Mouse (Mus musculus): ENCODE measurements around the gene Smc5. TPM values are rescaled to one million over a fixed set of nuclear protein-coding genes. Genes with fewer than 3 reads are reported as not detected.

Smc5 gene
- total RNA-seq (2015; ENCODE audit: low replicate concordance) (16.5 and 32.3 TPM in 2 replicates), total RNA-seq (2017; ENCODE audit: low replicate concordance) (27.9 and 52.0 TPM in 2 replicates)

- ATAC-seq (replicated peaks; ENCODE audit: low FRiP score, poor library complexity, severe bottlenecking), result peak; percentile 96
Measured at GRCm38 (mm10) chr19:23273355-23274053, at the start of gene Smc5. Gene Smc5, minus strand, starts transcription at chr19:23273897.

- no peak for ATAC-seq (replicated peaks; ENCODE audit: low FRiP score, poor library complexity, severe bottlenecking)
Measured at GRCm38 (mm10) chr19:23323107-23323506, 49.4 kb upstream of the Smc5 start.

DNA sequence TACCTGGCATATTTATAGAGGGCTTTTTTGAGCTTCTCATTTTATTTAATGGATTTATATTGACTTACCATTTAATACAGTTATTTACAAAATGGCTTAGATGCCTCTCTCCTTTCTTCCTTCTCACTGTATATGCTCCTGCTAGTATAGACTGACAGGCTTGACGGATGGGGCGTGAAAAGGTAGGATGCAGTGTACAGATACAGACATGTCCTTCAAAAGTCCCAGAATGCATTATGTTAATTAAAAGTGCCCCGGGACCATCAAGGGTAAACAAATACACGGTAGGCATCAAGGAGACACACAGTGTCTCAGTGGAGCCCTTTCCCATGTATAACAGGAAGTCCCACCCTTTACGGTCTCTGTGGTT, 44.3 kb upstream of the Smc5 start:
- ATAC-seq (replicated peaks; ENCODE audit: low FRiP score, poor library complexity, severe bottlenecking), result no peak

- ATAC-seq (replicated peaks; ENCODE audit: low FRiP score, poor library complexity, severe bottlenecking), result no peak
Measured at GRCm38 (mm10) chr19:23317295-23317988, 43.7 kb upstream of the Smc5 start.

- ATAC-seq (replicated peaks; ENCODE audit: low FRiP score, poor library complexity, severe bottlenecking), result no peak
Measured at GRCm38 (mm10) chr19:23316851-23317250, 43.2 kb upstream of the Smc5 start.

DNA sequence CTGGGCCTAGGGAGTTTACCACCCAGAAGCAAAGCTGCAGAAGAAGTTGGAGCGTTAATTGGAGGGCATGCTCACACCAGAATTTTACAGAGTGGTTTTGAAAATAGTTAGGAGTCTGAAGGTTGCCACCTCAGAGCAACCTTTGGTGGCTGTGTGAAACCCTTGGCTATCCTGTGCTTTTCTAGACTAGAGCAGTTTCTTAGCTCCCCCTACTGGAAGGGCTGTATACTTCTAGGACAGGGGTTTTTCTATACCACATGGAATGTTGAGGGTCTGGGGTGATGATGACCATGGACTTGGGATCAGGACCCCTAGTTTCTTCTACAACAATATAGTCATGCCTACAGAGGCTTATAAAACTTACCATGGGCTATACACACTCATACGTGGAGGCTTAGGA, 36.3 kb upstream of the Smc5 start:
- no peak for ATAC-seq (replicated peaks; ENCODE audit: low FRiP score, poor library complexity, severe bottlenecking)

- no peak for ATAC-seq (replicated peaks; ENCODE audit: low FRiP score, poor library complexity, severe bottlenecking)
Measured at GRCm38 (mm10) chr19:23306671-23307070, 33.0 kb upstream of the Smc5 start.

GRCm38 (mm10) chr19:23299987-23300386, 26.3 kb upstream of the Smc5 start:
- no peak for ATAC-seq (replicated peaks; ENCODE audit: low FRiP score, poor library complexity, severe bottlenecking)

DNA sequence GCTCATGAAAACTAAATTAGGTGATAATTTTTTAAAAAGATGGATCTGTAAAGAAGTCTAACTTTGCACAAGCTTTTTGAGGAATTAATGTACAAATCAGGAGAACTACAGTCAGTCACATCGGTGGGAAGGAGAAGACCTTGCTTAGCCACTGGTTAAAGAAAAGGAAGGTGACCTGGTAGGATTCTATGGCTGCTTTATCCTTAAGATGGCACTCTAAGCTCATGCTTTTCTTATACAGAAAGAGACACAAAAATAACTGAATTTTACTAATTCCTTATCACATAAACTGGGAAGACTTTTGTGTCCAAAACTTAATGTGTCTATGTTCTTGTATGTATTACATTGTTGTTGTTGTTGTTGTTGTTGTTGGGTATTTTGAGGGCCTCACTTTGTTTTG, 25.2 kb upstream of the Smc5 start:
- no peak for ATAC-seq (replicated peaks; ENCODE audit: low FRiP score, poor library complexity, severe bottlenecking)

DNA sequence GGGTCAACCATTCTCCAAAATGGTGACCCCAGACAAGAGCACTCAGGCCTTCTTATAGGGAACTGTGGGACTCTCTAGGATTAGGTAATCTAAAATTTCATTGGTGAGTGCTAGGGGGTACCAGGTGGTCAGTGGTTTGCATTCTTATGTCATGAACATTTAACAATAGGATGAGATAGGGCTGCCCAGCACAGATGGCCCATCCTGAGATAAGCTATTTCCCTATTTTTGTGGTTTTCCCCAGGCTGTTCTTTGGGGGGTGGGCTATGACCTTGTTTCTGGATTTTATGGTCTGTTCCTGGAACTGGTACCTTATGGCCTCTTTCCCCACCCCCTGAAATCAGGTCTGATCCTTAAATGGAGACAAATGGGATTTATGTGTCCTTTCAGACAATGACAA, 23.5 kb upstream of the Smc5 start:
- no peak for ATAC-seq (replicated peaks; ENCODE audit: low FRiP score, poor library complexity, severe bottlenecking)

- ATAC-seq (replicated peaks; ENCODE audit: low FRiP score, poor library complexity, severe bottlenecking), result no peak
Measured at GRCm38 (mm10) chr19:23289251-23289650, 15.6 kb upstream of the Smc5 start.

DNA sequence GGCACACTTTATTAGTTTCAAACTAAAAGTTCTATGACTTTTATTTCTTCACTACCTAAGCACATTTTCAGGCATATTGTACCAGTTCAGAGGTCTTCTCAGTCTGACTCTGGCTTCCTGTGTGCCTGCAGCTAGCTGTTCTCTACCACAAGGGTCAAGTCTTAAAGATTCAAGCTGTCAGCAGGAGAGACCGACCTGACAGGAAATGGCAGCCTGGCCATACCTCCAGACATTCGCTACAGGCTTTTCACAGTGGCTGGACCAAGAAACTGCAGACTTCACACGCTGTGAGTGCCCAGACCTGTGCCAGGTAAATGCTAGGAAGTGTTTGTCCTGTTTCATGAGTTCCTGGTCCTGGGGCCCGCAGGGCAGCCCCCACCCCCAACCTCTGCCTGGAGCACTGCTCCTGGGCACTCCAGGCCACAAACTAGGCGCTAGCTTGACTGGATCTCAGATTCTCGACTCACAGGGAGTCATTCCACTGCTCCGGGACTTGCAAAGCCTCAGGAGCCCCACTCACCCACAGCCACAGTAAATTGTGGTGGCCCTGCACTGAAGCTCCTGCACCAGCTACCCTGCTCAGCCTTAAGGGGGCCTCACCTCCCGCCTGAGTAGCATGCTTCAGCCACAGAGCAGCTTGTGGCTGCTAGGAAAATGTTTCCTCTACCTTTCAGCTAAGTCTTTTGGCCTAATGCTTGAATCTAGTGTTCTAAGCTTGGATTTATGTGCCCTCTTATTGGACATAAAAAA, 8.4 kb upstream of the Smc5 start:
- no peak for ATAC-seq (replicated peaks; ENCODE audit: low FRiP score, poor library complexity, severe bottlenecking)

DNA sequence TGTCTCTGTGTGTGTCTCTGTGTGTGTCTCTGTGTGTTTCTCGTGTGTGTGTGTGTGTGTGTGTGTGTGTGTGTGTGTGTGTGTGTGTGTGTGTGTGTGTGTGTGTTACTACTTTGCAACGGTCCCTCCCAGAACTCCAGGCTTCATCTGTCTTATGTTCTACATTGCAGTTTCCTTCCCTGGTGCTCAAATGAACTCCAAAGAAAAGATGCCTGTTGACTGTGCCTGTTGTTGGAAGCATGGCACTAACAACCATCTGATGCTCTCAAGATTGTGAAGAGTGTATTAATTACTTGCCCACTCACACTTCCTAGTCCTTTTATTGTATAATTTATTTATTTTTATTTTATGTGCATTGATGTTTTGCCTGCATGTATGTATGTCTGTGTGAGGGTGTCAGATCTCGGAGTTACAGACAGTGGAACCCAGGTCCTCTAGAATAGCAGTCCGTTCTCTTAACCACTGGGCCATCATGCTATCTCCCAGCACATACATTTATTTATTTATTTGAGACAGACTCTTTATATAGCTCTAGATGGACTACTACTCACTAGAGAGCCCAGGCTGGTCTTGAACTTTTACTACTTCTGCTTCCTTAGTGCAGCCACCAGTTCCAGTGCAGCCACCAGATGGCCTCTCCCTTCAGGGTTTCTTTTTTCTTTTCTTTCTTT, 492 bp upstream of the Smc5 start:
- 0 out of 2 replicates have a peak, but pooled peaks have one; percentile 35 for ATAC-seq (replicated peaks; ENCODE audit: low FRiP score, poor library complexity, severe bottlenecking)

DNA sequence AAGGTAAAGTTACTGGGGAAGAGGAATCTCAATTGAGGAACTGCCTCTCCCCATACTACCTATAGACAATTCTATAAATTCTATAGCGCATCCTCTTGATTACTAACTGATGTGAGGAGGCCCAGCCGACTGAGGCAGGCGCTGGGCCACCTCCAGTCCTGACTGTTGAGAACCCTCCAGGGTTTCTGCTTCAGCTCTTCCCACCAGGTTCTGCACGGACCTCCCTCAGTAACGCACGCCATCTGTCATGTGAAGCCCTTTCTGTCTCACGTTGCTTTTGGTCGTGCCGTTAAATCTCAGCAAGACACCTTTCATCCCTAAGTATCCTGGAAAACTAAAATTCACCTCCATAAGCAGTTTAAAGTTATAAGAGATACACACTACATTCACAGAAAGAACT, 16.9 kb downstream of the Smc5 start:
- ATAC-seq (replicated peaks; ENCODE audit: low FRiP score, poor library complexity, severe bottlenecking), result no peak

GRCm38 (mm10) chr19:23246473-23246872, 27.2 kb downstream of the Smc5 start:
- ATAC-seq (replicated peaks; ENCODE audit: low FRiP score, poor library complexity, severe bottlenecking), result no peak

DNA sequence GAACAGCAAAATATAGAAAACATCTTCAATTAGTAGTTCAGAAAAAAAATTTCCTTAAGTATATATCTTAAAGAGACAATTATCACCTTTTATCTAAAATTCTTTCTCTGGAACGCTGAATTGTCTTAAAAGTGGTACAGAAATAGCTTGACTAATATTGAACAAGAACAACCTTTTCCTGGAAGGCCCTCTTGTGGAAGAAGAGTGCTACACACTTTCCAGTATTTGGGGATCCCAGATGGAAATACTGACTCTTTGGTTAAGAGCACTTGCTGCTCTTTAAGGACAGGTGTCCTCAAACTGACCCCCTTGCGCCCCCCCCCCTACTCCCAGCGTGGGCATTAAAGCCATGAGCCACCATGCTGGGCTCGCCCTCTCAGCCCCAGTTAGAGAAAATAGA, 48.6 kb downstream of the Smc5 start:
- ATAC-seq (replicated peaks; ENCODE audit: low FRiP score, poor library complexity, severe bottlenecking), result no peak

DNA sequence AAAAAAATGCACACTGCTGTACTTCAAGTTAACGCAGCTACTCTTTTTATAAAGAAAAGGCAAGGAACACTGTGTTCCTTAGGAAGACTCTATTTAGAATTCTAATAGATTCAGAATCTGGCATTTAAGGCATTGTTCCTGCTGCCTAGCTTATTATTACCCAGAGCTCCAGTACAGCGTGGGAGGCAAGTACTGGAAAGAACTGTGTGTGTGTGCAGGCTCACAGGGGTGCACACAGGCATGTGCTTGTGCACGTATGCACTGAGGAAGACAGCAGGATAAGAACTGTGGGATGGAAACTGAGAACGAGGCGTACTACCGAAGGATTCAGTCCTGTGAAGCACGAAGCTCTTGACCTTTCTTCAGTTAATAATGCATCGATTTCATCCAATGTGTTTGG, 59.4 kb downstream of the Smc5 start:
- ATAC-seq (replicated peaks; ENCODE audit: low FRiP score, poor library complexity, severe bottlenecking), result no peak

DNA sequence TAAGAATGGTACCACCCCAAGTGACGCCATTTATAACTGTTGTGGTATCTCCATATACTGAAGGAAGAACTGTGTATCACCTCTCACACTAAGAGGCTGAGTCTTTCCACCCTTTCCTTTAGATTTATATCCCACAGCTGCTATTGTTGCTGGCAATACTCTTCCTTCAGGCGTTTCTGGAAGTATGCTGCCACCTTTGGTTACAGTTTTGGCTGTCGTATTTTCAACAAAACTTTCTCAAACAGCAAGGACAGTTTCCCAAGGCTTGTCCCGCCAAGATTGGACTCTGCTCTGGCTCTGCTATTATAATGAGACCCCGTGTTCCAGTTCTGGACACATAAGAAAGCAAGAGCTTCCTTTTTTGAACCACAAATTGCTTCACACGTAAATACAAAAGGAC, 62.4 kb downstream of the Smc5 start:
- ATAC-seq (replicated peaks; ENCODE audit: low FRiP score, poor library complexity, severe bottlenecking), result no peak

DNA sequence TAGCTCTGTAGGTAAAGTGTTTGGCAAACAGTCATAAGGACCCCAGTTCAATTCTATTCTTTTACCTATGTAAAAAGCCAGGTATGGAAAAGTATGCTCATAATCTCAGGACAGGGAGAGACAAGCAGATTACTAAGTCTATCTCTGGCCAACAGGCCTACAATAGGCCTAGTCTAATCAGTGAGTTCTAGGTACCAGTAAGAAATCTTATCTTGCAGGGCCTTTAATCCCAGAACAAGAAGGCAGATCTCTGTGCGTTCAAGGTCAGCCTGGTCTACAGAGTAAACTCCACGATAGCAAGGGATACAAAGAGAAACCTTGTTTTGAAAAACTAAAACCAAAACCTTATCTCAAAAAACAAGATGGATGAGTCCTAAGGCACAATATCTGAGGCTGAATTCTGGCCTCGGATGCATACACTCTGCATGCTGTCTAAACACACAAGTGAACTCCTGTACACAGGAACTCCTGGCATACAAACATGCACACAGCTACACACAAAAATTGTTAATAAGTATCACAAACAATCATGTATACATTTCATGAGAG, 70.1 kb downstream of the Smc5 start:
- ATAC-seq (replicated peaks; ENCODE audit: low FRiP score, poor library complexity, severe bottlenecking), result no peak

GRCm38 (mm10) chr19:23202106-23202505, 71.6 kb downstream of the Smc5 start:
- no peak for ATAC-seq (replicated peaks; ENCODE audit: low FRiP score, poor library complexity, severe bottlenecking)

Data from erythroblast, adult 5-6 weeks (primary cell).